In genomic region chr4:105996893-105997630, GRCm38 (mm10) we compare ENCODE assay signal across 11 mouse cellular contexts.
DNase-seq lines count a peak whose midpoint lies in the region; ATAC-seq and TF ChIP-seq lines count a peak whose summit lies in the region.
"Had no signal": no experiment of that assay in that cellular context is flagged by ENCODE, and none has a peak within 500 bp of the region (broad histone marks: within the 10 kb centered on the region; RNA-seq: fewer than 3 reads in every experiment).

No protein-coding gene starts in this region.

- H3K4me1 ChIP-seq in heart, embryonic 16.5 days (ENCODE audit: control insufficient read depth, insufficient read depth, low read length), result no peaks in the 10 kb centered on the region
- 0 out of 2 replicates have a peak, but pooled peaks cover 5% of the 10 kb centered on the region for H3K4me1 ChIP-seq in heart, embryonic 10.5 days
- H3K4me1 ChIP-seq in lung, embryonic 15.5 days, result peaks cover 24% of the 10 kb centered on the region; the same call in 1 of the 2 replicates
- no peaks in the 10 kb centered on the region for H3K4me1 ChIP-seq in kidney, embryonic 16.5 days (ENCODE audit: insufficient read depth, low read length)
- H3K4me1 ChIP-seq in liver, embryonic 11.5 days (replicated peaks; ENCODE audit: control insufficient read depth, insufficient read depth, low read length), result no peaks in the 10 kb centered on the region

- no peak overlapping the region for H3K4me2 ChIP-seq in heart, embryonic 16.5 days (ENCODE audit: low read depth, low read length)
- H3K4me2 ChIP-seq in lung, embryonic 15.5 days, result no peak overlapping the region
- no peak overlapping the region for H3K4me2 ChIP-seq in kidney, embryonic 16.5 days (replicated peaks; ENCODE audit: low read depth, low read length)
- H3K4me2 ChIP-seq in liver, embryonic 11.5 days, result no peak overlapping the region
- H3K4me2 ChIP-seq: heart, embryonic 13.5 days had no signal

- no peaks in the 10 kb centered on the region for H3K9me3 ChIP-seq in heart, embryonic 16.5 days (replicated peaks; ENCODE audit: control insufficient read depth, low read length)
- H3K9me3 ChIP-seq in heart, embryonic 10.5 days, result no peaks in the 10 kb centered on the region
- no peaks in the 10 kb centered on the region for H3K9me3 ChIP-seq in lung, embryonic 15.5 days
- no peaks in the 10 kb centered on the region for H3K9me3 ChIP-seq in kidney, embryonic 16.5 days (ENCODE audit: low read length)
- H3K9me3 ChIP-seq in liver, embryonic 11.5 days (ENCODE audit: control insufficient read depth, low read length), result no peaks in the 10 kb centered on the region
- H3K9me3 ChIP-seq: heart, embryonic 13.5 days had no signal

- DNase-seq in heart, embryonic 10.5 days (ENCODE audit: low spot score), result no peak
- peak; percentile 64 for DNase-seq in Muller cell, postnatal 12 days (ENCODE audit: inconsistent ontology term)
- peak; percentile 76 for DNase-seq in brain, embryonic 14.5 days (ENCODE audit: low read depth)
- no peak for DNase-seq in kidney, adult 9 months
- DNase-seq in liver, embryonic 11.5 days (ENCODE audit: low spot score), result no peak
- DNase-seq: liver had no signal

- H3K27me3 ChIP-seq in heart, embryonic 16.5 days (ENCODE audit: control insufficient read depth, insufficient read depth, low read length), result no peaks in the 10 kb centered on the region
- H3K27me3 ChIP-seq in heart, embryonic 10.5 days (ENCODE audit: insufficient read depth, poor library complexity, severe bottlenecking), result no peaks in the 10 kb centered on the region
- H3K27me3 ChIP-seq in lung, embryonic 15.5 days, result no peaks in the 10 kb centered on the region
- H3K27me3 ChIP-seq in kidney, embryonic 16.5 days (ENCODE audit: insufficient read depth, low read length), result no peaks in the 10 kb centered on the region
- H3K27me3 ChIP-seq in liver, embryonic 11.5 days (replicated peaks; ENCODE audit: control insufficient read depth, insufficient read depth, low read length), result no peaks in the 10 kb centered on the region
- H3K27me3 ChIP-seq: heart, embryonic 13.5 days had no signal

- WGBS in heart, embryonic 16.5 days, result 54% methylated on average over 3 of the region's 3 CpGs
- 80% methylated on average over 3 of the region's 3 CpGs for WGBS in heart, embryonic 10.5 days
- WGBS in lung, embryonic 15.5 days, result 42% methylated on average over 3 of the region's 3 CpGs
- WGBS in kidney, embryonic 16.5 days, result 92% methylated on average over 3 of the region's 3 CpGs
- 69% methylated on average over 3 of the region's 3 CpGs for WGBS in liver, embryonic 11.5 days

- ATAC-seq in heart, embryonic 16.5 days (replicated peaks; ENCODE audit: extremely low read depth, insufficient read depth, low FRiP score), result peak; percentile 45; the same call in 1 of the 2 replicates
- ATAC-seq in lung, embryonic 15.5 days (ENCODE audit: borderline replicate concordance, extremely low read depth, low FRiP score, low TSS enrichment), result peak; percentile 86
- no peak for ATAC-seq in kidney, embryonic 16.5 days (ENCODE audit: low FRiP score, low TSS enrichment)
- no peak for ATAC-seq in liver, embryonic 11.5 days (replicated peaks; ENCODE audit: low FRiP score)

- H3K36me3 ChIP-seq in heart, embryonic 16.5 days (ENCODE audit: control insufficient read depth, insufficient read depth), result no peaks in the 10 kb centered on the region
- no peaks in the 10 kb centered on the region for H3K36me3 ChIP-seq in heart, embryonic 10.5 days
- no peaks in the 10 kb centered on the region for H3K36me3 ChIP-seq in lung, embryonic 15.5 days
- no peaks in the 10 kb centered on the region for H3K36me3 ChIP-seq in kidney, embryonic 16.5 days (ENCODE audit: insufficient read depth, low read length)
- H3K36me3 ChIP-seq in liver, embryonic 11.5 days (ENCODE audit: control insufficient read depth, insufficient read depth, low read length), result no peaks in the 10 kb centered on the region
- H3K36me3 ChIP-seq: heart, embryonic 13.5 days had no signal

- TF ChIP-seq CTCF in brain, embryonic 14.5 days (IDR thresholded peaks at IDR 0.05; ENCODE audit: borderline replicate concordance, extremely low read depth, insufficient read depth, insufficient read length), result no peak

- no peak for TF ChIP-seq POLR2A in brain, embryonic 14.5 days (IDR thresholded peaks at IDR 0.05; ENCODE audit: borderline replicate concordance, extremely low read depth, insufficient read depth, insufficient read length, poor library complexity, severe bottlenecking)

- H3K27ac ChIP-seq in heart, embryonic 16.5 days (ENCODE audit: low read length), result no peak overlapping the region
- no peak overlapping the region for H3K27ac ChIP-seq in heart, embryonic 10.5 days
- peak overlapping the region; percentile 74 for H3K27ac ChIP-seq in lung, embryonic 15.5 days
- H3K27ac ChIP-seq in kidney, embryonic 16.5 days (ENCODE audit: low read length), result no peak overlapping the region
- H3K27ac ChIP-seq in liver, embryonic 11.5 days (ENCODE audit: low read depth, low read length), result no peak overlapping the region
- H3K27ac ChIP-seq: heart, embryonic 13.5 days had no signal

- H3K4me3 ChIP-seq in heart, embryonic 16.5 days (ENCODE audit: low read length), result no peak overlapping the region
- no peak overlapping the region for H3K4me3 ChIP-seq in heart, embryonic 10.5 days
- H3K4me3 ChIP-seq in lung, embryonic 15.5 days, result no peak overlapping the region
- H3K4me3 ChIP-seq in kidney, embryonic 16.5 days (ENCODE audit: low read length), result no peak overlapping the region
- H3K4me3 ChIP-seq in liver, embryonic 11.5 days (ENCODE audit: low read depth, low read length), result no peak overlapping the region
- H3K4me3 ChIP-seq: erythroblast, embryonic 14.5 days; heart, embryonic 13.5 days had no signal

- H3K9ac ChIP-seq in heart, embryonic 16.5 days (ENCODE audit: low read length), result no peak overlapping the region
- H3K9ac ChIP-seq in lung, embryonic 15.5 days, result no peak overlapping the region
- no peak overlapping the region for H3K9ac ChIP-seq in kidney, embryonic 16.5 days (replicated peaks; ENCODE audit: low read length)
- no peak overlapping the region for H3K9ac ChIP-seq in liver, embryonic 11.5 days (ENCODE audit: low read depth, low read length)
- H3K9ac ChIP-seq: heart, embryonic 13.5 days had no signal

Comparison
In these comparisons a context has a peak if more than half of its experiments do, and no peak if none do; other contexts are left out.
1. ATAC-seq: peak in heart, embryonic 16.5 days (single experiment) and lung, embryonic 15.5 days (single experiment); none in kidney, embryonic 16.5 days (single experiment) and liver, embryonic 11.5 days (single experiment).
2. DNase-seq: peak in Muller cell, postnatal 12 days (single experiment) and brain, embryonic 14.5 days (single experiment); none in heart, embryonic 10.5 days (single experiment), kidney, adult 9 months (single experiment) and liver, embryonic 11.5 days (single experiment).